Mouse (Mus musculus) hindbrain, embryonic 10.5 days (tissue): ENCODE data around the gene Dnajc1. TPM values are rescaled to one million over a fixed set of nuclear protein-coding genes. Genes with fewer than 3 reads are reported as not detected.

Experiments
- DNase-seq: peaks from one replicate; pipeline ENCODE4 v3.0.0-alpha.2; 2017; ENCODE audit warnings: low spot score
- H3K27ac ChIP-seq: fragments of 300-500 bp; sonication (generic); 2 replicates; pipeline ENCODE4 v1.5.1; 2016; ENCODE audit warnings: mild to moderate bottlenecking, moderate library complexity
- H3K27me3 ChIP-seq: fragments of 300-500 bp; sonication (generic); 2 replicates; pipeline ENCODE4 v1.6.1; 2016; ENCODE audit warnings: mild to moderate bottlenecking; ENCODE audit not compliant: poor library complexity, insufficient read depth, severe bottlenecking
- H3K36me3 ChIP-seq: fragments of 300-500 bp; sonication (generic); 2 replicates; pipeline ENCODE4 v1.6.1; 2016; ENCODE audit warnings: mild to moderate bottlenecking, moderate library complexity
- H3K4me1 ChIP-seq: fragments of 300-500 bp; sonication (generic); replicated peaks from 2 replicates; pipeline ENCODE4 v1.6.1; 2016; ENCODE audit warnings: mild to moderate bottlenecking
- H3K4me3 ChIP-seq: fragments of 300-500 bp; sonication (generic); 2 replicates; pipeline ENCODE4 v1.5.1; 2016; ENCODE audit warnings: mild to moderate bottlenecking, moderate library complexity
- H3K9me3 ChIP-seq: fragments of 300-500 bp; sonication (generic); 2 replicates; pipeline ENCODE4 v1.6.1; 2016; ENCODE audit warnings: mild to moderate bottlenecking, moderate library complexity
- WGBS: fragments of 180-500 bp; shearing (Covaris S2); methylation state at CpG from one replicate; pipeline ENCODE4 v1.1.7; 2016; 5-methylcytosine and 5-hydroxymethylcytosine counted together
- polyA plus RNA-seq: library from polyadenylated mRNA; unstranded; fragments of >200 nt; fragmentation: Nextera tagmentation; extraction: Ambion mirVana; gene quantifications from 2 replicates; pipeline ENCODE4 v1.2.1, GENCODE M21; 2016

Dnajc1 gene
- polyA plus RNA-seq, 1 experiment from 2014 or later: 26.0 TPM

- Histone ChIP-seq H3K27ac (no peak overlapping the region), H3K4me1 (no peaks in the 10 kb centered on the region), H3K9me3 (no peaks in the 10 kb centered on the region), H3K4me3 (no peak overlapping the region), H3K36me3 (peaks cover 72% of the 10 kb centered on the region), H3K27me3 (no peaks in the 10 kb centered on the region)
- no peak for DNase-seq
- WGBS: 62% methylated on average over 1 of the region's 1 CpGs
These were observed 217.4 kb downstream of the Dnajc1 start for GRCm38 (mm10) chr2:18175234-18175633.

DNA sequence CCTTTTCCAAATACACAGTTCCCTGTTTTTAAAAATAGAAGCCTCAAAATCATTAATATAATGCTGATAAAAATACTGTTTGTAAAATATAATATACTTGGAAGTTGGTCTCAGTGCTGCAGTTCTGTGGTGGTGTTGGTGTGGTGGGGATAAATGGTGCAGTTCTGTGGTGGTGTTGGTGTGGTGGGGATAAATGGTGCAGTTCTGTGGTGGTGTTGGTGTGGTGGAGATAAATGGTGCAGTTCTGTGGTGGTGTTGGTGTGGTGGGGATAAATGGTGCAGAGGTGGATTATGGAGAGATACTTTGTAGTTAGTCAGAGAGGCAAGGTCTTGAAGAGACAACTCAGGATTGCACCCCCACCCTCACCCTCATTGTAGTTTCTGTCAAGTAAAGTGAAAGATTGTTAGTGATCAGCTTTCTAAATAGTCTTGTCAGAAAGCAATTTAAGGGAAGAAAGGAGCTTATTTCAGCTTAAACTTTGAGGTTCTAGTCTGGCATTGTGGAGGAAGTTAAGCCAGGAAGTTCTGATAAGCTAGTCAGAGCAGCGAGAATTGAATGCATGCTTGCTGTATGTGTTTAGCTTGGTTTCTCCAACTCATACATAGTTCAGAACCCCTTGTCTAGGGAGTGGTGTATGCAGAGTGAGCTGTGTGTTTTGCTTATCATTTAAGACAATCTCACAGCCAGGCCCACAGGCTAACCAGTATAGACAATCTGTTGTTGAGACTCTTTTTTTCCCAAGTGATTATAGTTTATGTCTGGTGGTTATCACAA is 223.3 kb downstream of the Dnajc1 start:
- H3K36me3 ChIP-seq: peaks cover 35% of the 10 kb centered on the region
- DNase-seq: no peak
- H3K4me1 ChIP-seq: no peaks in the 10 kb centered on the region
- H3K27me3 ChIP-seq: no peaks in the 10 kb centered on the region
- 90% methylated on average over 1 of the region's 1 CpGs for WGBS
- H3K27ac ChIP-seq: no peak overlapping the region
- H3K4me3 ChIP-seq: no peak overlapping the region
- H3K9me3 ChIP-seq: no peaks in the 10 kb centered on the region

DNA sequence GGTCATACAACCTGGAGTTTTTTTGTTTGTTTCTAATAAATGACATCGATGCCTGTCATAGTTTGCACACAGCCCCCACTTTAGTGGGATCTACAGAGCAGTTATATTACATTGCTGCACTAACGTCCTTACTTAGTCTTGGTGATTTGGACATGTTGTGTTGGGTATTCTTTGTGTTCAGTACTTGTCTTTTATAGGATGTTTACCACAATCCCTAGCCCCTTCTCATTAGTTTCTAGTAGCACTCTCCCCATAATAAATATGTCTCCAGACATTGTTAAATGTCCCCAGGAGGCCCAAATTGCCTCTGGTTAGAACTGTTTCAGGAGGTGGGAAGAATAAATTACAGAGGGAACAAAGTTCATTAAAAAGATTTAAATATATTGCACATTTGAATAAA is 227.1 kb downstream of the Dnajc1 start:
- DNase-seq: no peak
- 88% methylated on average over 2 of the region's 2 CpGs for whole genome bisulfite sequencing
- no peaks in the 10 kb centered on the region for H3K27me3 ChIP-seq
- peaks cover 44% of the 10 kb centered on the region for H3K36me3 ChIP-seq
- no peaks in the 10 kb centered on the region for H3K9me3 ChIP-seq
- no peak overlapping the region for H3K27ac ChIP-seq
- H3K4me3 ChIP-seq: no peak overlapping the region
- H3K4me1 ChIP-seq: no peaks in the 10 kb centered on the region

GRCm38 (mm10) chr2:18160992-18161391 is 231.6 kb downstream of the Dnajc1 start:
- no peak for DNase-seq
- Histone ChIP-seq H3K27me3 (no peaks in the 10 kb centered on the region), H3K4me1 (no peaks in the 10 kb centered on the region), H3K27ac (no peak overlapping the region), H3K4me3 (no peak overlapping the region), H3K36me3 (peaks cover 53% of the 10 kb centered on the region), H3K9me3 (no peaks in the 10 kb centered on the region)
- 95% methylated on average over 5 of the region's 5 CpGs for WGBS

DNA sequence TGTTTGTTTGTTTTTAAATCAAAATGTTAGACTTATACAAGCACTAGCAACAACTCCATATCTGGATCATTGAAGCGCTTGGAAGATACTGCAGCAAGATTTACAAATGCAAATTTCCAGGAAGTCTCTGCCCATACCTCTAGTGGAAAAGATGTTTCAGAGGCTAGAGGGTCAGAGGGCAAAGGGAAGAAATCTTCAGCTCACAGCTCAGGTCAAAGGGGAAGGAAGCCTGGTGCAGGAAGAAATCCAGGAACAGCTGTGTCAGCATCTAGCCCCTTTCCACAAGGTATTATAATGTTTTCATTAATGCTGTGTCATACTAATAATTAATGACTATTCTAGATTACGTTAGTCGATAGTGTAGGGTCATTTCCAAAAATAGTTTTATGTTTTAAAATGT is 233.2 kb downstream of the Dnajc1 start:
- Histone ChIP-seq H3K4me1 (no peaks in the 10 kb centered on the region), H3K27ac (no peak overlapping the region), H3K36me3 (peaks cover 66% of the 10 kb centered on the region), H3K9me3 (no peaks in the 10 kb centered on the region), H3K27me3 (no peaks in the 10 kb centered on the region), H3K4me3 (no peak overlapping the region)
- WGBS: 87% methylated on average over 3 of the region's 3 CpGs
- DNase-seq: no peak

DNA sequence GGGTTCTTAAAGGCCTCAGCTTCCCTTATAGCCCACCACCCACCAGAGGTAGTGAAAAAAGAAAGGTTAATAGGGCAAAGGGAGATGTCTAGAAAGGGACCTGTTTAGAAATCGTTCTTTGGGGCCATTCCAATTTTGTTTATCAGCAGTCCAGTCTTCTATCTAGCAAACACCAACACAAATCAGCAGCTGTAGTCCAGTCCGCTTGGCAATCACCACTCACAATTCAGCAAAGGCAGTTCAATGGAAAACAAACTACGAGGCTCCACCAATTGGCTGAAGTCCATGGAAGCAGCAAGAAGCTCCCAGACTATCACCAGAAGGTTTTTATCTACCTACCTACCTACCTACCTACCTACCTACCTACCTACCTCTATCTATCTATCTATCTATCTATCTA is 236.5 kb downstream of the Dnajc1 start:
- no peaks in the 10 kb centered on the region for H3K27me3 ChIP-seq

More for the DNA sequence above, 236.5 kb downstream of the Dnajc1 start:
- DNase-seq: no peak
- 95% methylated on average over 3 of the region's 3 CpGs for WGBS
- no peaks in the 10 kb centered on the region for H3K4me1 ChIP-seq
- no peak overlapping the region for H3K27ac ChIP-seq
- H3K36me3 ChIP-seq: peaks cover 62% of the 10 kb centered on the region
- no peaks in the 10 kb centered on the region for H3K9me3 ChIP-seq
- no peak overlapping the region for H3K4me3 ChIP-seq
